Mouse (Mus musculus) frontal cortex, adult (tissue): ENCODE measurements around the gene Tram1l1.

Experiments
- ATAC-seq: cut with Nextera tagmentation; 2 replicates; pipeline ENCODE4 v1.9.2; 2017; ENCODE audit warnings: mild to moderate bottlenecking, moderate library complexity, mixed read lengths; ENCODE audit not compliant: low TSS enrichment

Gene Tram1l1

GRCm38 (mm10) chr3:124320821-124321576 lies at the start of gene Tram1l1:
TSS of gene Tram1l1 (plus strand) at chr3:124320855.
- ATAC-seq = peak; percentile 95

DNA sequence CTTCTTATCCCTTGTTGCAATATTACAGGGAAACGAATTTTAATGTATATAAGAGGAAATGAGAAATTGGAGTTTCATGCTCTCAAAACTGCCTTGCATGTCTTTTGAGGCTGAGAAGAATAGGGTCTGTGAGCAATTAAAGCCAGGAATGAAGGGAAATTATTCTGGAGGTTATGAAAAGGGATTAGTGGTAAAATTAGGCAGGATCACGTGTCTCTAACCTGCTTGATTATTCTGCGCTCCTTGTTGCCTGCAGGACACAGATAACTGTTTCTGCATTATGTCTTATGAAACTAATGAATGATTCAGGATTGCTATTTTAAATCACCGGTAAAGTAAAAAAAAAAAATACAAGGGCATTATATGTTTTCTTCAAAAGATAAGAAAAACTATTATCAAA lies 49.4 kb upstream of the Tram1l1 start:
- ATAC-seq = no peak

DNA sequence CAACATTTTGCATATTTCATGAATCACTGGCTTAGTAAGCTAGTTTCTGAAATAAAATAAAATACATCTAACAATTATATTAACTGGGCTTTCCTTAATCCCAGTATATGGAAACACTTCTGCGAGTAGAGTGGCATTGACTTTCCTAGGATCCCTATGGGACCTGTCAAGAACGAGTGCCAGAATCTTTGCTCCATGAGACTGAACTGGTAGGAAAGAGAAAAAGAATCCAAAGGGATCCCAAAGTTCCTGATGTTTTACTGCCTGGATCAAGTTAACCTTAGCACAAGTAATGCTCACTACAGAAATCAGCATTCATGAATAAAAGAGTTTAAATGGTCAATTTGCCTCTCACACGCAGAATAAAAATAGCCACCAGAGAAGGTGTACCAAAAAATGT lies 49.0 kb upstream of the Tram1l1 start:
- no peak for ATAC-seq

GRCm38 (mm10) chr3:124272465-124273089 lies 48.1 kb upstream of the Tram1l1 start:
- no peak for ATAC-seq

DNA sequence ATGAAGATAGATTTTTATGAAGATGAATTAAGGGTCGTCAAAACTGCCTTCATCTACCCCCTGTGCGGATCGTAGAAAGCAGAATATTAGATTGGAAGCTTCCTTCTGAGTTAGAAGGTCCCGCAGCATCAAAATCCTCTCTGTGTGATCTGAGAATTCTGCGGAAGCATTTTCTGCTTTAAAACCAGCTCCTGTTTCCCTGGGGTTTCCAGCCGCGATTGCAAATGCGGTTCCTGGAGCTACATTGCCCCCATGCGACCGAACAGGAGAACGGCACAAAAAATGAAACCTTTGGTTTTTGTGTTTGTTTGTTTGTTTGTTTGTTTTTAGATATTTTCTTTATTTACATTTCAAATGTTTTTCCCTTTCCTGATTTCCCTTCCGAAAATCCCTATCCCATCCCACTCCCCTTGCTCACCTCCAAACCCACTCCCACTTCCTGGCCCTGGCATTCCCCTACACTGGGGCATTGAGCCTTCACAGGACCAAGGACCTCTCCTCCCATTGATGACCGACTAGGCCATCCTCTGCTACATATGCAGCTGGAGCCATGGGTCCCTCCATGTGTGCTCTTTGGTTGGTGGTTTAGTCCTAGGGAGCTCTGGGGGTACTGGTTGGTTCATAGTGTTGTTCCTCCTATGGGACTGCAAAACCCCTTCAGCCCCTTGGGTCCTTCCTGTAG lies 45.6 kb upstream of the Tram1l1 start:
- ATAC-seq = peak; percentile 95

GRCm38 (mm10) chr3:124288936-124289335 lies 31.7 kb upstream of the Tram1l1 start:
- ATAC-seq = peak; percentile 91

- no peak for ATAC-seq
These were observed 1.4 kb upstream of the Tram1l1 start for GRCm38 (mm10) chr3:124319254-124319653.

DNA sequence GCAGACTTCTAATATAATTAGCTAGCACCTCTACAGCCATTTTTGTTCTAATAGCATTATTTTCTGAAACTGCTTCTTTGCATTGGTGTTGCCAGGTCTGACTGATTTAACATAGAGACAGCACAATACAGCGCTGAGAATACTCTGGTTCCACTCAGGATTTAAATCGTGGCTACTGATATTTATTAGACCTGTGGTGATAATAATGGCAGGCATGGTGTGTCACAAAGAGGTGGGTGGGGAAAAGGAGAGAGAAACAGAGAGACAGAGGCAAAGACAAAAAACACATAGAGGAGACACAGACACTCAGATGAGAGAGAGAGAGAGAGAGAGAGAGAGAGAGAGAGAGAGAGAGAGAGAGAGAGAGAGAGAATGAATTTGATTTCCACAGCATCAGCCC lies 257 bp upstream of the Tram1l1 start:
- no peak; the same call in none of the 2 replicates for ATAC-seq

- ATAC-seq = 0 out of 2 replicates have a peak, but pooled peaks have one; percentile 69
These were observed 25.8 kb downstream of the Tram1l1 start for GRCm38 (mm10) chr3:124346445-124346844.

DNA sequence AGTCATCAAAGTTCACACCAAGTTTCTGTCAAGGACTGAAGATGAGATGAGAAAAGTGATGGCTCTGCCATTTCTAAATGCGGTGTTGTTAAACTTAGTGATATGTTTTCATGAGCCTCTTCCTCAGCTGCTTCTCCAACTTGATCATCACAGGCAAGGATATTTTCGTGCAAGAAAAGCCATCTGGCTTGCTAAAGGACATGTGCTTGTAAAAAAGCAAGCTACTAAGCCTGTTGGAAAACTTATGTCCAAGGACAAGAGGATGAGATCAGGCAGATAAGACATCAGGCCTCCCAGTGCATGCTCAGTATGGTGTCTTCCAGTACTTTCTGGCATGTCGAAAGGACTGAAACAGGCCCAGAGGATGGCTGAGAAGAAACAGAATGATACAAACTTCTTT lies 36.9 kb downstream of the Tram1l1 start:
- ATAC-seq = peak; percentile 99

- ATAC-seq = no peak
These were observed 51.4 kb downstream of the Tram1l1 start for GRCm38 (mm10) chr3:124372031-124372430.
